Mouse (Mus musculus) liver, embryonic 13.5 days (tissue): ENCODE measurements at regions not wholly inside any gene's neighbourhood (a gene's known extent, or its start where the extent isn't known, plus 50 kb on each side); places are given as distances from the start of the nearest gene placed in this dataset.

ENCODE experiments used
- ATAC-seq: fragments of 200-750 bp; cut with Nextera tagmentation; 2 replicates; pipeline ENCODE4 v1.8.0; 2017; ENCODE audit warnings: low read depth, mild to moderate bottlenecking, moderate number of reproducible peaks, moderate library complexity
- DNase-seq: peaks from one replicate; pipeline ENCODE4 v3.0.0; 2022
- H3K27ac ChIP-seq: fragments of 300-500 bp; sonication (generic); 2 replicates; pipeline ENCODE4 v1.5.1; 2015; ENCODE audit warnings: moderate library complexity, mild to moderate bottlenecking, inconsistent platforms
- H3K27me3 ChIP-seq: fragments of 300-500 bp; sonication (generic); 2 replicates; pipeline ENCODE4 v1.6.1; 2015; ENCODE audit warnings: mild to moderate bottlenecking, inconsistent platforms
- H3K36me3 ChIP-seq: fragments of 300-500 bp; sonication (generic); 2 replicates; pipeline ENCODE4 v1.6.1; 2015; ENCODE audit warnings: mild to moderate bottlenecking, inconsistent platforms
- H3K4me1 ChIP-seq: fragments of 300-500 bp; sonication (generic); replicated peaks from 2 replicates; pipeline ENCODE4 v1.6.1; 2015; ENCODE audit warnings: inconsistent platforms
- H3K4me2 ChIP-seq: fragments of 300-500 bp; sonication (generic); 2 replicates; pipeline ENCODE4 v1.6.1; 2015; ENCODE audit warnings: inconsistent platforms, mild to moderate bottlenecking, moderate library complexity
- H3K4me3 ChIP-seq: fragments of 300-500 bp; sonication (generic); replicated peaks from 2 replicates; pipeline ENCODE4 v1.5.1; 2015; ENCODE audit warnings: mild to moderate bottlenecking, inconsistent platforms
- H3K9ac ChIP-seq: fragments of 300-500 bp; sonication (generic); 2 replicates; pipeline ENCODE4 v1.6.1; 2015; ENCODE audit warnings: mild to moderate bottlenecking, inconsistent platforms
- H3K9me3 ChIP-seq: fragments of 300-500 bp; sonication (generic); replicated peaks from 2 replicates; pipeline ENCODE4 v1.6.1; 2016; ENCODE audit warnings: inconsistent platforms
- WGBS: fragments of 180-500 bp; shearing (Covaris S2); methylation state at CpG from one replicate; pipeline ENCODE4 v1.1.7; 2015; ENCODE audit not compliant: insufficient replicate concordance; 5-methylcytosine and 5-hydroxymethylcytosine counted together

GRCm38 (mm10) chrX:19237048-19237737, 243.9 kb downstream of the Tex13c3 start:
- Histone ChIP-seq H3K4me3 (peak overlapping the region; percentile 67), H3K4me1 (no peaks in the 10 kb centered on the region), H3K9ac (peak overlapping the region; percentile 73), H3K27ac (no peak overlapping the region), H3K9me3 (no peaks in the 10 kb centered on the region), H3K4me2 (peak overlapping the region; percentile 79), H3K36me3 (no peaks in the 10 kb centered on the region), H3K27me3 (no peaks in the 10 kb centered on the region)
- peak; percentile 72 for ATAC-seq
- no peak for DNase-seq
- WGBS = 11% methylated on average over 27 of the region's 31 CpGs

GRCm38 (mm10) chrX:19235449-19235848, 245.7 kb downstream of the Tex13c3 start:
- no peak for DNase-seq
- ATAC-seq = no peak
- WGBS = 59% methylated on average over 3 of the region's 3 CpGs
- no peak overlapping the region for H3K4me3 ChIP-seq
- no peak overlapping the region for H3K9ac ChIP-seq
- no peaks in the 10 kb centered on the region for H3K4me1 ChIP-seq
- H3K27me3 ChIP-seq = no peaks in the 10 kb centered on the region
- peak overlapping the region; percentile 79; the same call in 1 of the 2 replicates for H3K4me2 ChIP-seq
- no peaks in the 10 kb centered on the region for H3K9me3 ChIP-seq
- no peaks in the 10 kb centered on the region for H3K36me3 ChIP-seq
- H3K27ac ChIP-seq = no peak overlapping the region

- WGBS = 64% methylated on average over 3 of the region's 3 CpGs
- Histone ChIP-seq H3K27ac (no peak overlapping the region), H3K4me1 (no peaks in the 10 kb centered on the region), H3K9ac (no peak overlapping the region), H3K4me2 (no peak overlapping the region), H3K36me3 (no peaks in the 10 kb centered on the region), H3K4me3 (no peak overlapping the region), H3K27me3 (no peaks in the 10 kb centered on the region), H3K9me3 (no peaks in the 10 kb centered on the region)
- ATAC-seq (no peak), DNase-seq (no peak)
Measured at GRCm38 (mm10) chrX:19231823-19232222, 249.3 kb downstream of the Tex13c3 start.

GRCm38 (mm10) chrX:19223336-19223735, 257.8 kb downstream of the Tex13c3 start:
- Histone ChIP-seq H3K9me3 (no peaks in the 10 kb centered on the region), H3K27me3 (no peaks in the 10 kb centered on the region), H3K27ac (no peak overlapping the region), H3K4me1 (peaks cover 19% of the 10 kb centered on the region), H3K9ac (no peak overlapping the region), H3K4me2 (no peak overlapping the region), H3K36me3 (no peaks in the 10 kb centered on the region), H3K4me3 (no peak overlapping the region)
- DNase-seq (no peak), ATAC-seq (no peak)

GRCm38 (mm10) chrX:19220785-19221496, 260.2 kb downstream of the Tex13c3 start:
- no peaks in the 10 kb centered on the region for H3K27me3 ChIP-seq
- no peak overlapping the region for H3K27ac ChIP-seq
- ATAC-seq (no peak), DNase-seq (no peak)
- H3K9me3 ChIP-seq = no peaks in the 10 kb centered on the region
- no peaks in the 10 kb centered on the region for H3K36me3 ChIP-seq
- H3K4me1 ChIP-seq = peaks cover 19% of the 10 kb centered on the region
- H3K4me3 ChIP-seq = no peak overlapping the region
- H3K4me2 ChIP-seq = no peak overlapping the region
- no peak overlapping the region for H3K9ac ChIP-seq
- WGBS = 51% methylated on average over 1 of the region's 1 CpGs

- Histone ChIP-seq H3K36me3 (no peaks in the 10 kb centered on the region), H3K4me3 (no peak overlapping the region), H3K9ac (no peak overlapping the region), H3K9me3 (no peaks in the 10 kb centered on the region), H3K4me1 (peaks cover 19% of the 10 kb centered on the region), H3K4me2 (no peak overlapping the region), H3K27me3 (no peaks in the 10 kb centered on the region), H3K27ac (no peak overlapping the region)
- WGBS = 36% methylated on average over 2 of the region's 2 CpGs
- DNase-seq (peak; percentile 31), ATAC-seq (peak; percentile 95)
Measured at GRCm38 (mm10) chrX:19219727-19220126, 261.4 kb downstream of the Tex13c3 start.

- H3K36me3 ChIP-seq = no peaks in the 10 kb centered on the region
- WGBS = 59% methylated on average over 2 of the region's 2 CpGs
- no peak for DNase-seq
- H3K27ac ChIP-seq = peak overlapping the region; percentile 47; the same call in 1 of the 2 replicates
- H3K9me3 ChIP-seq = no peaks in the 10 kb centered on the region
- no peak for ATAC-seq
- no peaks in the 10 kb centered on the region for H3K27me3 ChIP-seq
- H3K4me3 ChIP-seq = no peak overlapping the region
- no peak overlapping the region for H3K9ac ChIP-seq
- peaks cover 19% of the 10 kb centered on the region for H3K4me1 ChIP-seq
- H3K4me2 ChIP-seq = no peak overlapping the region
Measured at GRCm38 (mm10) chrX:19219301-19219700, 261.8 kb downstream of the Tex13c3 start.

GRCm38 (mm10) chrX:19206420-19206819, 274.7 kb downstream of the Tex13c3 start:
- WGBS = 53% methylated on average over 1 of the region's 1 CpGs
- ATAC-seq = no peak
- Histone ChIP-seq H3K4me1 (no peaks in the 10 kb centered on the region), H3K4me3 (no peak overlapping the region), H3K36me3 (no peaks in the 10 kb centered on the region), H3K9me3 (no peaks in the 10 kb centered on the region), H3K27me3 (no peaks in the 10 kb centered on the region), H3K9ac (no peak overlapping the region), H3K4me2 (no peak overlapping the region), H3K27ac (no peak overlapping the region)
- no peak for DNase-seq

- Histone ChIP-seq H3K4me1 (no peaks in the 10 kb centered on the region), H3K9ac (no peak overlapping the region), H3K4me3 (no peak overlapping the region), H3K36me3 (no peaks in the 10 kb centered on the region), H3K9me3 (no peaks in the 10 kb centered on the region), H3K27me3 (no peaks in the 10 kb centered on the region), H3K27ac (no peak overlapping the region), H3K4me2 (no peak overlapping the region)
- WGBS = 63% methylated on average over 1 of the region's 1 CpGs
- no peak for ATAC-seq
- no peak for DNase-seq
Measured at GRCm38 (mm10) chrX:19202542-19202941, 278.6 kb downstream of the Tex13c3 start.

- Histone ChIP-seq H3K4me3 (no peak overlapping the region), H3K4me1 (no peaks in the 10 kb centered on the region), H3K9ac (no peak overlapping the region), H3K27ac (no peak overlapping the region), H3K27me3 (no peaks in the 10 kb centered on the region), H3K9me3 (no peaks in the 10 kb centered on the region), H3K4me2 (no peak overlapping the region), H3K36me3 (no peaks in the 10 kb centered on the region)
- DNase-seq (no peak), ATAC-seq (no peak)
- WGBS = 76% methylated on average over 1 of the region's 1 CpGs
Measured at GRCm38 (mm10) chrX:19201383-19201782, 279.7 kb downstream of the Tex13c3 start.

GRCm38 (mm10) chrX:19199531-19199930, 281.6 kb downstream of the Tex13c3 start:
- Histone ChIP-seq H3K9ac (no peak overlapping the region), H3K9me3 (no peaks in the 10 kb centered on the region), H3K36me3 (no peaks in the 10 kb centered on the region), H3K4me1 (no peaks in the 10 kb centered on the region), H3K4me3 (no peak overlapping the region), H3K27me3 (no peaks in the 10 kb centered on the region), H3K27ac (no peak overlapping the region), H3K4me2 (no peak overlapping the region)
- no peak for DNase-seq
- ATAC-seq = no peak
- 77% methylated on average over 3 of the region's 3 CpGs for WGBS

- no peaks in the 10 kb centered on the region for H3K9me3 ChIP-seq
- H3K36me3 ChIP-seq = no peaks in the 10 kb centered on the region
- DNase-seq (no peak), ATAC-seq (no peak)
- H3K4me2 ChIP-seq = no peak overlapping the region
- no peak overlapping the region for H3K4me3 ChIP-seq
- no peaks in the 10 kb centered on the region for H3K27me3 ChIP-seq
- no peak overlapping the region for H3K9ac ChIP-seq
- 52% methylated on average over 2 of the region's 2 CpGs for WGBS
- H3K4me1 ChIP-seq = no peaks in the 10 kb centered on the region
- H3K27ac ChIP-seq = no peak overlapping the region
Measured at GRCm38 (mm10) chrX:19168983-19169382, 312.1 kb downstream of the Tex13c3 start.
